Mouse (Mus musculus) granulocyte monocyte progenitor cell, adult 5-6 weeks (primary cell): ENCODE results near the gene Raet1d. TPM values are rescaled to one million over a fixed set of nuclear protein-coding genes. Genes with fewer than 3 reads are reported as not detected.
"Not testable (repeated sequence)": the region's sequence is repeated elsewhere in the genome, so short reads cannot be mapped to it uniquely, and the experiment has no call there.

ENCODE experiments used
- ATAC-seq: replicated peaks from 2 replicates; pipeline ENCODE4 v1.8.0; 2016; ENCODE audit warnings: mild to moderate bottlenecking, moderate TSS enrichment, inconsistent platforms; ENCODE audit not compliant: poor library complexity, severe bottlenecking
- total RNA-seq, 2 experiments: library from RNA; stranded (forward) in 1 of 2; stranded (reverse) in 1 of 2; fragments of 200-712, 200-1000 nt in 1 of 2; fragments of >200 nt in 1 of 2; fragmentation: Nextera tagmentation in 1 of 2; gene quantifications; 2 replicates each; pipeline ENCODE4 v1.2.3; 2014 to 2017

Gene Raet1d
- total RNA-seq (2014; fragmentation: Nextera tagmentation) (not detected in 2 replicates), total RNA-seq (2017) (not detected in 2 replicates)

DNA sequence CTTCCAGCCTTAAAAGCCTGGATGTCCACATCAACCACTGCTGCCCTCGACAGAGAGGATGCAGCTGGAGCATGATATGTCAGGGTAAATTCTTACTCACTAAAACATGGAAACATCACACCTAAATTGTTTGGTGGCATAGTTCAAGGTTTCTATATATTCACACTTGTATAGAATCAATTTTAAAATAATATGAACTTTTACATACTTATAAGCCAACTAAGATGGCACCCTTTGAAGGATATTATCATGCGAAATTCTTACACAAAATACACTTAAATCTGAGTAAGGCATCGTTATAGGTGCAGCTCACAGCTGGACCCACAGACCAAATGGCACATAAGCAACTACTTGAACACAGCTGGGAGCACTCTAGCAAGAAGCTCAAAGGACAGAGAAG, at the start of gene Raet1d:
TSS of gene Raet1d (plus strand) at position 301 of the 400 bp plus-strand sequence.
- ATAC-seq, result not testable (repeated sequence)

DNA sequence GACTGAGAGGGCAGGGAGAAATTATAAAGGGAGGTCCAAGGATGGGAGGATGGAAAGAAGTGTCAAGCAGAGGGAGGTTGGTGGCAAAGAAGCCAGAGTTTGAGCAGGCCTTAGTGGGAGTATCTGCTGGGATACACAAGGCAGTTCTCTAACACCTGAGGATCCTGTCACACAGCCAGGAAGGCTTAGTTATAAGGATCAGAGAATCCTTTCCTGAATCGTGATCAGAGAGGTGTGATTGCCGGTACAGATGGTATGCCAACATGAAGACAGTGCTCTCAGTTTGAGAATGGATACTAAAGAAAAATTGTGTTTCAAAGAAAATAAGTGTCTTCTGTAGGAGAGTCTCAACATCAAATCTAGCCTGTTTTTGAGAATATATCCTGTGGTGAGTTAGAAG, 37.5 kb upstream of the Raet1d start:
- ATAC-seq, result no peak

GRCm38 (mm10) chr10:22345721-22346120, 14.6 kb upstream of the Raet1d start:
- peak; percentile 9; the same call in 1 of the 2 replicates for ATAC-seq

DNA sequence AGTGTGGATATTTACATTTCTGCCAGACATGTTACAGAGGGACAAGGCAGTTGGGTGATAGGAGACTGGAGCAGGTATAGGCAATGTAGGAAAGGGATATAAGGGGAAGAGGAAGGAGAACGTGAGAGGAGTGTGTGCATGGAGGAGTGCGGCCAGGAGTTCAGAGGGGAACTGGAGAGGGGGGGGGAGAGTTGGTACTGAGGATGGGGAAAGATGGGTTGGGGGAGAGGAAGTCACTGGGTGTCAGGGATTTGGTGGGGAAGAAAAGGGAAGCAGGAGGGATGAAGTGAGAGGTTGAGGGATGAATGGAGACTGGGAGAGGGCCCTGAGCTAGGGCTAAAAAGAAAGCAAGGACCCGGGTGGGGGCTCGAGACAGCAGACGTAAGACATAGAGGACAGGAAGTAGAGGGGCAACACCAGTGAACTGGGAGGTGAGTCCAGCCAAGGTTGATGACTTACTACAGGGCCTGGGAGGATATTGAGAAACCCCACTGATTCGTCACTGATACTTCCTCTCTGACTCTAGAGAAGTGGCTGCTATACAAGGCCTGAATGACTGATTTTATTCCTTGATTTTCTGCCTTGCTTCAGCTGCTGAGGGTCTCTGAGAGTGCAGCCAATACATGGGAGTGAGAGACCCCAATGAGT, 6.7 kb upstream of the Raet1d start:
- ATAC-seq, result peak; percentile 93

GRCm38 (mm10) chr10:22354196-22354574, 6.2 kb upstream of the Raet1d start:
- ATAC-seq, result peak; percentile 88

GRCm38 (mm10) chr10:22357373-22357772, 3.0 kb upstream of the Raet1d start:
- ATAC-seq, result 0 out of 2 replicates have a peak, but pooled peaks have one; percentile 19

- peak; percentile 65 for ATAC-seq
These were observed 605 bp downstream of the Raet1d start for GRCm38 (mm10) chr10:22360957-22361356.

GRCm38 (mm10) chr10:22361415-22362352, 1.3 kb downstream of the Raet1d start:
- ATAC-seq, result peak; percentile 62

DNA sequence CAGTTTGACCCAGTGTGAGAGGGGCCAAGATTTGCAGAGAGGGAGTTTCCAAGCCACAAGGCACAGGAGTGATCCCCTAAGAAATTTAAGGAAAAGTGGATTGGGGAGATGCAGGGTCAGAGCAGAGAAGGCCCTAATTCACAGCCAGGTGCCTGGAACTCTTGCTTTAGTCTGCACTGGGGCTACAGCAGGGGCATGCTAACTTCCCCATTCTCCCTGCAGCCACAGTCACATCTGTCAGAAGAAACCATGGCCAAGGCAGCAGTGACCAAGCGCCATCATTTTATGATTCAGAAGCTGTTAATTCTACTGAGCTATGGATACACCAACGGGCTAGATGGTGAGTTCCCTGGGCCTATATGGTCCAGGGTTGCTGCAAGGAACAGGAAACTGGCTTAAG, 2.1 kb downstream of the Raet1d start:
- peak; percentile 50 for ATAC-seq

DNA sequence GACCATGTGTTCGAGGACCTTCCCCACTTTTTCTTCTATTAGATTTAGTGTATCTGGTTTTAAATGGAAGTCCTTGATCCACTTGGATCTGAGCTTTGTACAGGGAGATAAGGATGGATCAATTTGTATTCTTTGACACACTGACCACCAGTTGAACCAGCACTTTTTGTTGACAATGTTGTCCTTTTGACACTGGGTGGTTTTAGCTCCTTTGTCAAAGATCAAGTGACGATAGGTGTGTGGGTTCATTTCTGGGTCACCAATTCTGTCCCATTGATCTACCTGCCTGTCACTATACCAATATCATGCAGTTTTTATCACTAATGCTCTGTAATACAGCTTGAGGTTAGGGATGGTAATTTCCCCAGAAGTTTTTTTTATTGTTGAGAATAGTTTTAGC, 4.6 kb downstream of the Raet1d start:
- not testable (repeated sequence) for ATAC-seq

DNA sequence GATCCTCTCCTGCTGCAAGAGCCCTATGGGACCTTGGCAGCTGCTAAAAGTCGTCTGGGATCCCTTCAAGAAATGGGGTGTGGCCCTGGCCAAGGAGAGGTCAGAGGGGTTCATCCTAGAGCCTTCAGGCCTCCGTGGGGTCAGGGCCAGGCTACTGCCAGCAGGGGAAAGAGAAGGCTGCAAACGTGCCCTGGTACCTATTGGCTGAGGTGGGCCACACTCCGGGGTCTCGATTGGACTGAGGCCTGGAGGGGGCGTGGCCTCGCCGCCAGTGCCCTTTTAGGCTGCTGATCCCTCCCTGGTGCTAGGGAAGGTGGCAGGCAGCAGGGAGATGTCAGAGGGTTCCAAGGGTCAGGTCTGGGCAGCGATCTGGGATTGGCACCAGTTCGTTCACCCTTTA, 20.9 kb downstream of the Raet1d start:
- not testable (repeated sequence) for ATAC-seq

DNA sequence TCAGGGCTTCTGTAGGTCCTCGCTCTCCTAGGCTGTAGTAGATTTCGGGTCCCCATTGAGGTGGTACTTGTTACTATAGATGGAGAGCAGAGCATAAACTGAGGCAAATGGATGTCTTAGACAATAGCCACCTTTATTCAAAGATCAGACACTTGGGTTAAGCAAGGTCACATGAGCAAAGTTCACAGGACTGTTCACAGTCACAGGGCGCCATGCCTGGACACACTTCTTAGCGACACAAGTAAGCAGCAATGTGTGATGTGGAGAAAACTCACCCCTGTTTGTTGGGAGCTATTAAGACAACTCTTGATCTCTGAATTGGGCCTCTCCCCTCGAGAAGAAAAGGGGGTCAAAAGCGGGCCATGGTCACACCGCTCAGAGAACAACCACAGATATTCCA, 29.8 kb downstream of the Raet1d start:
- not testable (repeated sequence) for ATAC-seq

- ATAC-seq, result not testable (repeated sequence)
These were observed 31.3 kb downstream of the Raet1d start for GRCm38 (mm10) chr10:22391616-22392015.

DNA sequence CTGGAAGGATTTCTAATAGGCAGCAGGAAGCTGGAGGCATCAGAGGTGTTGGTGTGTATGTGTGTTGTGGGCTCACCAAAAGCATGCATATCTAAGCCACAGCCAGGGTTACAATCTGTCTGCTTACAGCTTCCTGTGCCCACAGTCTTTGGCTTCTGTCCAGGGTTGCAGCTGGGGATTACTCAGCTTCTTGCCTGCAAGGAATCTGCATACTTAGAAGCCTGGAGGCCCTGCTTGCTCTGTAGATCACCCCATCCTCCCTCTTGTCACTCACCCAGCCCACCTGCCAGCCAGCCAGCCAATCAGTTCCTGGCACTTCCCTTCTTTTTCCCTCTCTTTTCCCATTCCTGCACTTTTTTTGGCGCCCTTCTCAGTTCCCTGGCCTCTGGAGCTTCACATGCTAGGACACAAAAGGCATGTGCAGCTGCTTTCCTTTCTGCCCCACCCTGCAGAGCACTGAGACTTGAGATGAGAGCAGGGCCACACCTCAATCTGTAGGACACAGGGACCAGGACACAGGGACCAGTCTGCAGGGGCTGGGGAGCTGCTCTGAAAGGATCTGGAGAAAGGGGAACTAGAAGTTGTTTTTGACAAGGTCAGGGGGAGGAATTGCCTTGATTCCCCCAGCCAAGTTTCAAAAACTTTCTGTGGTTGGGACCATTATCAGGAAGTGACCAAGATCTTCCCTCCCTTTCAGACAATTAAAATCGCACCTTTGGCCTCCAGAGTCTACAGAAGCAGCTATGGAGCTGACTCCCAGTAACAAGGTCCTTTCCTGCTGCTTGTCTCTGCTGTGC, 32.9 kb downstream of the Raet1d start:
- ATAC-seq, result peak; percentile 93

GRCm38 (mm10) chr10:22396680-22397079, 36.3 kb downstream of the Raet1d start:
- ATAC-seq, result not testable (repeated sequence)

- peak; percentile 93 for ATAC-seq
These were observed 42.0 kb downstream of the Raet1d start for GRCm38 (mm10) chr10:22402225-22402917.

DNA sequence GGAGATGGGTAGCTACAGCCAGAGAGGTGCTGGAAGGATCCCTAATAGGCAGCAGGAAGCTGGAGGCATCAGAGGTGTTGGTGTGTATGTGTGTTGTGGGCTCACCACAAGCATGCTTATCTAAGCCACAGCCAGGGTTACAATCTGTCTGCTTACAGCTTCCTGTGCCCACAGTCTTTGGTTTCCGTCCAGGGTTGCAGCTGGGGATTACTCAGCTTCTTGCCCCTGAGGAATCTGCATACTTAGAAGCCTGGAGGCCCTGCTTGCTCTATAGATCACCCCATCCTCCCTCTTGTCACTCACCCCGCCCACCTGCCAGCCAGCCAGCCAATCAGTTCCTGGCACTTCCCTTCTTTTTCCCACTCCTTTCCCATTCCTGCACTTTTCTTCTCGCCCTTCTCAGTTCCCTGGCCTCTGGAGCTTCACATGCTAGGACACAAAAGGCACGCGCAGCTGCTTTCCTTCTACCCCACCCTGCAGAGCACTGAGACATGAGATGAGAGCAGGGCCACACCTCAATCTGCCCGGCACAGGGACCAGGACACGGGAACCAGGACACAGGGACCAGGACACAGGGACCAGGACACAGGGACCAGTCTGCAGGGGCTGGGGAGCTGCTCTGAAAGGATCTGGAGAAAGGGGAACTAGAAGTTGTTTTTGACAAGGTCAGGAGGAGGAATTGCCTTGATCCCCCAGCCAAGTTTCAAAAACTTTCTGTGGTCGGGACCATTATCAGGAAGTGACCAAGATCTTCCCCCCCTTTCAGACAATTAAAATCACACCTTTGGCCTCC, 53.5 kb downstream of the Raet1d start:
- ATAC-seq, result peak; percentile 83
